Mouse (Mus musculus) neural tube, embryonic 11.5 days (tissue): ENCODE measurements around the gene Mrpl30. TPM values are rescaled to one million over a fixed set of nuclear protein-coding genes. Genes with fewer than 3 reads are reported as not detected.

Experiments
- ATAC-seq: fragments of 200-750 bp; cut with Nextera tagmentation; 2 replicates; pipeline ENCODE4 v1.8.0; 2017; ENCODE audit warnings: moderate number of reproducible peaks, mild to moderate bottlenecking, moderate TSS enrichment, moderate library complexity; ENCODE audit not compliant: insufficient read depth, low FRiP score, low TSS enrichment
- DNase-seq: peaks from one replicate; pipeline ENCODE4 v3.0.0-alpha.2; 2015; ENCODE audit warnings: low spot score
- H3K27ac ChIP-seq: fragments of 300-500 bp; sonication (generic); 2 replicates; pipeline ENCODE4 v1.5.1; 2014; ENCODE audit warnings: low read depth, mild to moderate bottlenecking, low read length
- H3K27me3 ChIP-seq: fragments of 300-500 bp; sonication (generic); 2 replicates; pipeline ENCODE4 v1.6.1; 2014; ENCODE audit warnings: mild to moderate bottlenecking, low read length, mixed read lengths; ENCODE audit not compliant: control insufficient read depth, insufficient read depth
- H3K36me3 ChIP-seq: fragments of 300-500 bp; sonication (generic); 2 replicates; pipeline ENCODE4 v1.6.1; 2014; ENCODE audit warnings: mild to moderate bottlenecking, low read length, moderate library complexity, mixed read lengths; ENCODE audit not compliant: control insufficient read depth, insufficient read depth
- H3K4me1 ChIP-seq: fragments of 300-500 bp; sonication (generic); 2 replicates; pipeline ENCODE4 v1.6.1; 2014; ENCODE audit warnings: low read length, mixed read lengths; ENCODE audit not compliant: control insufficient read depth, insufficient read depth
- H3K4me2 ChIP-seq: fragments of 300-500 bp; sonication (generic); 2 replicates; pipeline ENCODE4 v1.6.1; 2014; ENCODE audit warnings: low read depth, mild to moderate bottlenecking, moderate library complexity
- H3K4me3 ChIP-seq: fragments of 300-500 bp; sonication (generic); 2 replicates; pipeline ENCODE4 v1.5.1; 2014; ENCODE audit warnings: low read depth, low read length
- H3K9ac ChIP-seq: fragments of 300-500 bp; sonication (generic); 2 replicates; pipeline ENCODE4 v1.6.1; 2014; ENCODE audit warnings: mild to moderate bottlenecking, low read length
- H3K9me3 ChIP-seq: fragments of 300-500 bp; sonication (generic); 2 replicates; pipeline ENCODE4 v1.6.1; 2016; ENCODE audit warnings: low read length; ENCODE audit not compliant: control insufficient read depth
- WGBS: fragments of 180-500 bp; shearing (Covaris S2); extraction: QIAGEN DNeasy Blood & Tissue Kit; methylation state at CpG from one replicate; pipeline ENCODE4 v1.1.7; 2014; 5-methylcytosine and 5-hydroxymethylcytosine counted together
- polyA plus RNA-seq: library from polyadenylated mRNA; unstranded; fragments of >200 nt; fragmentation: Nextera tagmentation; extraction: Ambion mirVana; gene quantifications from 2 replicates; pipeline ENCODE4 v1.2.1, GENCODE M21; 2014

Gene Mrpl30
- polyA plus RNA-seq, 1 experiment from 2014 or later: 219 TPM

GRCm38 (mm10) chr1:37918096-37918495, 27.8 kb downstream of the Mrpl30 start:
- no peak for ATAC-seq
- H3K4me1 ChIP-seq: no peaks in the 10 kb centered on the region
- WGBS: 82% methylated on average over 6 of the region's 6 CpGs
- no peak for DNase-seq
- H3K9me3 ChIP-seq: no peaks in the 10 kb centered on the region
- H3K4me3 ChIP-seq: no peak overlapping the region
- no peak overlapping the region for H3K4me2 ChIP-seq
- no peak overlapping the region for H3K27ac ChIP-seq
- no peaks in the 10 kb centered on the region for H3K27me3 ChIP-seq
- no peak overlapping the region for H3K9ac ChIP-seq
- H3K36me3 ChIP-seq: no peaks in the 10 kb centered on the region

GRCm38 (mm10) chr1:37922536-37922935, 32.3 kb downstream of the Mrpl30 start:
- H3K4me2 ChIP-seq: no peak overlapping the region
- H3K9ac ChIP-seq: no peak overlapping the region
- ATAC-seq: no peak
- no peaks in the 10 kb centered on the region for H3K36me3 ChIP-seq
- H3K9me3 ChIP-seq: no peaks in the 10 kb centered on the region
- DNase-seq: no peak
- no peak overlapping the region for H3K4me3 ChIP-seq
- no peaks in the 10 kb centered on the region for H3K27me3 ChIP-seq
- 48% methylated on average over 8 of the region's 8 CpGs for WGBS
- H3K4me1 ChIP-seq: no peaks in the 10 kb centered on the region
- H3K27ac ChIP-seq: no peak overlapping the region

DNA sequence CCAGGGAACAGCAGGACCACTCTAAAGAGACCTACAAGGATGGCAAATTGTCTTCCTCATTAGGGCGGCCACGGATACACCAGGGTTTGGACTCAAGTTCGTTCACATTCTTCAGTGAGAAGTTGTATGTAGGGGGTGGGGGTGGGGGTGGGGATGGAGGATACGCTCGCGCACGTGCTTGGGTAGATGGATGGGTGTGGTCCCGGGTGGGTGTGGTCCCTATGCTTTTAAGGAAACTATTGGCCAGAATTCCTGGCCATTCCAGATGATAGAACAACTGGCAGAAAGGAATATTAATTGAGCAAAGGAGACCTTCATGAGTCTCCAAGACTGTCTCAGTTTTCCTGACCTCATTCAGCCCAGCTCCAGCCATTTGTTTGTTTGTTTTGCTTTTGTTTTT, 35.7 kb downstream of the Mrpl30 start:
- Histone ChIP-seq H3K27me3 (no peaks in the 10 kb centered on the region), H3K4me2 (no peak overlapping the region), H3K9ac (no peak overlapping the region), H3K36me3 (no peaks in the 10 kb centered on the region), H3K4me1 (no peaks in the 10 kb centered on the region), H3K9me3 (no peaks in the 10 kb centered on the region), H3K4me3 (no peak overlapping the region), H3K27ac (no peak overlapping the region)
- no peak for DNase-seq
- no peak for ATAC-seq
- 86% methylated on average over 8 of the region's 8 CpGs for WGBS

GRCm38 (mm10) chr1:37931806-37932205, 41.5 kb downstream of the Mrpl30 start:
- Histone ChIP-seq H3K4me3 (no peak overlapping the region), H3K27me3 (no peaks in the 10 kb centered on the region), H3K9me3 (no peaks in the 10 kb centered on the region), H3K9ac (no peak overlapping the region), H3K4me1 (no peaks in the 10 kb centered on the region), H3K36me3 (no peaks in the 10 kb centered on the region), H3K4me2 (no peak overlapping the region), H3K27ac (no peak overlapping the region)
- WGBS: 26% methylated on average over 3 of the region's 3 CpGs
- ATAC-seq (no peak), DNase-seq (no peak)

Other genes with a start within 250 kb of the Mrpl30 start
- gene 2010300C02Rik, start 170.4 kb upstream of the Mrpl30 start, polyA plus RNA-seq: 0.74 and 0.81 TPM in 2 replicates
- gene Tsga10, start 24.0 kb upstream of the Mrpl30 start, polyA plus RNA-seq: 15.8 and 16.7 TPM in 2 replicates
- gene Lipt1, start 18.7 kb upstream of the Mrpl30 start, polyA plus RNA-seq: 7.6 and 7.8 TPM in 2 replicates
- gene Mitd1, start 66 bp upstream of the Mrpl30 start, polyA plus RNA-seq: 23.4 and 23.9 TPM in 2 replicates
- gene Lyg2, start 26.0 kb downstream of the Mrpl30 start, polyA plus RNA-seq: not detected in 2 replicates
- gene Lyg1, start 67.3 kb downstream of the Mrpl30 start, polyA plus RNA-seq: not detected in 2 replicates
- gene Txndc9, start 107.4 kb downstream of the Mrpl30 start, polyA plus RNA-seq: 158 and 164 TPM in 2 replicates
- 26.9 and 28.9 TPM in 2 replicates for gene Eif5b, start 107.5 kb downstream of the Mrpl30 start, polyA plus RNA-seq
- gene Rev1, start 239.3 kb downstream of the Mrpl30 start, polyA plus RNA-seq: 25.7 and 26.6 TPM in 2 replicates